Mouse (Mus musculus) left cerebral cortex, postnatal 14 days (tissue): ENCODE data around the gene Cubn. TPM values are rescaled to one million over a fixed set of nuclear protein-coding genes. Genes with fewer than 3 reads are reported as not detected.

Source experiments
- DNase-seq, 2 experiments: peaks; one replicate each; pipeline ENCODE4 v3.0.0; 2021 to 2022; ENCODE audit warnings: low spot score in 2 of 2, mixed read lengths in 1 of 2
- intact Hi-C: fragments of 180-260 bp; cut with DNase I; formaldehyde crosslinking; loops from one replicate; pipeline ENCODE4 v1.15.1; 2025
- long read RNA-seq, 2 experiments: library from polyadenylated mRNA; stranded (forward); transcript quantifications; one replicate each; pipeline ENCODE4 v2.0.0; 2021
- total RNA-seq, 2 experiments: library from RNA; stranded (reverse); gene quantifications; 2 replicates each; pipeline ENCODE4 v1.2.3; 2021

The Cubn gene
- total RNA-seq: under 1 TPM; 0.36 to 0.48 TPM
- long read RNA-seq, experiment 1: 0 reads
- long read RNA-seq, experiment 2: 0 reads

DNA sequence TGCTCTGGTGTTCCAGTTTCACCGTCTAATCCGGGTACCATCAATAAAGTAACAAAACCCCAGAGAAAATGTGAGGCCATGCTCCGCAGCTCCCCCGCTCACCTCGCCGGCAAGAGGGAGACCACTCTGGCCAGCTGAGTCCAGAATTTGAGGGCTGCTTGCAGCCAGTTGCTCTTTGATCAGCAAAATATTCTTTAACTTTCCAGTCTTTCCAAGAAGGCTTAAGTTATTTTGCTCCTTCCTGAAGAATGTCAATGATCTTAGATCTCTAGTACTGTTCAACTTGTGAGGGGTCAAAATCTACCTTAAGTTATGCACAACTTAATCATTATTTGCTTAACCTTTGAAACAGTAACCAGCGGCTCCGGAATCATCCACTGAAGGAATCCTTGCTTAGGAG lies at the start of gene Cubn:
Gene Cubn, minus strand, starts transcription at position 80 of the 400 bp plus-strand sequence.
- intact Hi-C loops: no loop called here
- no peak for DNase-seq

DNA sequence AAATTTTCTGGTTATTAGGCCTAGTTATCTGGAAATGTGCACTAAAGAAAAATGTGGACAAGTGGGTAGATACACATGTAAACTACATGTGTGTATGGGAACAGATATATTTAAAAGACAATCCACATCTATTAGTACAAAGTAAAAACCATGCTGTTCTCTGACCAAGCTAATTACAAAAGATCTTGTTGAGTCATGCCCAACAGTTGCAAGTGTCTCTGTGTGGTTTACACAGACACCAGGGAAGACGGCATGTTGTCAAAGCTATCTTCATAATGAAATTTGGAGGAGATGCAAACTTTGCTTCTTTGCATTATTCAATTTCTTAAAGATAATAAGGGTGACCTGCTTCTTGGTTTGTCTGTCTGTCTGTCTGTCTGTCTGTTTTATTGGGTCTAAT lies 48.2 kb upstream of the Cubn start:
- intact Hi-C loops: loop anchor here (5.0 kb wide), 1 partner anchor 37 kb away; no protein-coding TSS in a partner anchor
- no peak for DNase-seq

- intact Hi-C loops: no loop called here
- DNase-seq: no peak
Measured at GRCm38 (mm10) chr2:13538704-13539377, 47.2 kb upstream of the Cubn start.

- intact Hi-C loops: no loop called here
- no peak for DNase-seq
Measured at GRCm38 (mm10) chr2:13538258-13538657, 46.6 kb upstream of the Cubn start.

DNA sequence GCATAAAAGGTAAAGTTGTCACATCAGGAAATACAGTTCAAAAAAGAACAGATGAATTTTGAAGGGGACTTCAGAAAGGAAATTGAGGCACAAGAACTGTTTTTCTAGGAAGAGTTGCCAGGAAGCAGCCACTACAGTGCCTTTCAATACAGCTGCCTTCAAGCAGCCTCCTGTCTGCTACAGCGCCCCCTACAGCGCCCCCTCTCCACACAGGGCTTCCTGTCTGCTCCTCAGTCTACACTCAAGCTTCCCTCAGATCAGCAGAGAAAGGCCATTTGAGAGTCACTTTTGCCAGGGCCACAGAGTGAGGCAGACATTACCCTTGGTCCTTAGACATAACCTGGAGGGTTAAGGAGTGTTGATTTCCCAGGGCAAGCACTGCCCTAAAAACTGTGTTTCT lies 46.1 kb upstream of the Cubn start:
- no peak for DNase-seq
- intact Hi-C loops: no loop called here

- intact Hi-C loops: no loop called here
- DNase-seq: no peak
Measured at GRCm38 (mm10) chr2:13536747-13537146, 45.1 kb upstream of the Cubn start.

DNA sequence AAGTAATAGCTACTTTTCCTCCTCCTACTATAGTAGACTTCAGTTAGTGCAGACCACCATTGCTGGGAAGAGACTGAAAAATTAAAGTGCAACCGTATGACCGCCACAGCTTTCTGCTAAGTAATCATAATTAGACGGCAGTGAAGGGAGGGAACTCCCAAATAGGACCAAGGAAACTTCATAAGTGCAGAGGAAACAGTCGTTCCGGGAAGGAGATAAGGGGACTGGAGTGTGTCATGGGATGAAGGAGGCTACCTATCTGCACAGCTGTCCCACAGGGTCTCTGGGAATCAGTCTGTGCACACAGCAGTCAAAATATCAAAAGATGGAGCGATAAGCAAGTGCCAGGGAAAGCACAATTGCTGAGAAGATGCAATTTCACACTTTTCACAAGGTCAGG lies 39.0 kb upstream of the Cubn start:
- DNase-seq: no peak
- intact Hi-C loops: no loop called here

GRCm38 (mm10) chr2:13529253-13529933 lies 37.8 kb upstream of the Cubn start:
- no peak for DNase-seq
- intact Hi-C loops: no loop called here

- no peak for DNase-seq
- intact Hi-C loops: no loop called here
Measured at GRCm38 (mm10) chr2:13527531-13527930, 35.9 kb upstream of the Cubn start.

DNA sequence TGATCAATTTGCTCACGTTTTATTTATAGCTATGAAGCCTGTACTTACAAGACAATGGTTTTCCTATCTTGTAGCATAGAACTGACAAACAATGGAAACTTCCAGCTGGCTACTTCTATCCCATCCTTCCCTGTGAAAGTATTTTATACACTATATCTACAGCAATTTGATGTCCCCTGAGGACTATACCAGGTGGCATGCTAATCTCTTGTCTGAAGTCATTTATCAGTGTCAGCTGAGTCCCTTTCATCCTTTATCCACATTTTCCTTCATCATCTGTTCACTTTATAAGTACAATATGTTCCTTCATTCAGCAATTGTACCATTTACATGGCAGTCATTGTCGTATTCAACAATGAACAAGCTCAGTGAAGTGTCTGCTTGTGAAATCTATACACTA lies 35.5 kb upstream of the Cubn start:
- DNase-seq: no peak
- intact Hi-C loops: no loop called here

GRCm38 (mm10) chr2:13526205-13526604 lies 34.6 kb upstream of the Cubn start:
- intact Hi-C loops: no loop called here
- no peak for DNase-seq

DNA sequence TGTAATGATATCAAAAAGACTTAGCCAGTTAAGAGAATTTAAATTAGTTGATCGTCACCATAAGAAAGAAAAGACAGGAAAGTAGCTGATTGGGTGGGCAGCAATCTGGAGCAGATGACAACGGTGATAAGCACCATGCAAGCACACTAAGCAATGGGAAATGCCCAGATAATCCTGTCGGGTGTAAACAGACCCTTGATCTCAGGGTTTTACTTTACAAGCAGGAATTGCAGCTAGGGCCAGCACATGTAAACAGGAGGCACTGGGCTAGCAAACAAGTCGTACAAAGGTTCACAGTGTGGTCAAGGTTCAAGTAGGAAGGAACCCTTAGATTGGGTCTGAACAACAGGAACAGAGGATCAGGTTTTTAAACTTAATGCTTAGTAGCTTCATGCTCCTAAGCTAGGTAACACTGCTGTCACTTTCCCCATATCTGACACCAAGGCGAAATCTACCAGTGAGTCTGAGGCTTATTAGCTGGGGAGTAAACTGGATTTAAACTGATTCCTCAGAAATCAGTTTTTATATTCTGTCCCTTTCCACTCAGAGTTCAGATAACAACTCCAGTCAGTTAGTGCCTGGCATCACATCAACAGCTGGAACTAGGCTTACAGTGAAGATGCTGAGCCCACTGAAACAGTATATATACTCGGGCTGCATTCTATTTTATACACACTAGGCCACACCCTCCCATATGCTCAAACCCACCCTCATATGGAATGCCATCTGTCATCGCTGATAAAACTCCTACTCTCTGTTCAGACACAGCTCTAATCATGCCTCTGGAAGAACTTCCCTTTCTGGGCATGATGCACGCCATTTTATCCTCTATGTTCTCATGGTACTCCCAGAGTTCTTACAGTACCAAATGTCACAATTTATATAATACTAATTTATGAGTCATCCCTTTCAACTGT lies 32.2 kb upstream of the Cubn start:
- intact Hi-C loops: no loop called here
- DNase-seq: peak; percentile 38 to 71

- intact Hi-C loops: no loop called here
- DNase-seq: no peak
Measured at GRCm38 (mm10) chr2:13522106-13522505, 30.5 kb upstream of the Cubn start.

DNA sequence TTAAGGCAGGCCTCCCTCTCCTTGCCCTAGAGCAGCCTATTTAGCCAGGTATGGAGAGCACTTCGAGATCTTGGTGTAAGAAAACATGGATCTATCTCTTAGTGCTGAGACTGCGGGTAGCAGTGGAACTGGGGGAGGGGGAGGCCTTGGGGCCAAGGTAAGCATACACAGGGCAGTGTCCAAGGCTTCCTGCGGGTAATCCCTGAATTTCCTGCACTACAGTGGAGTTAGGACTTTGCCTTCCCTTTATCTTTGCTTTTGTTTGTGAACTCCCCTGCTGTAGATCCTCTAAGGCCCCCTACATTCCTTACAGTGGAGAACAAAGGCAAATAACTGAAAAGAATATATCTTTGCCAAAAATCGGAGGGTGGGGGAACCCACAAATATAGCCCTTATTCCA lies 23.3 kb upstream of the Cubn start:
- intact Hi-C loops: no loop called here
- no peak for DNase-seq

GRCm38 (mm10) chr2:13502717-13503116 lies 11.1 kb upstream of the Cubn start:
- no peak for DNase-seq
- intact Hi-C loops: no loop called here

DNA sequence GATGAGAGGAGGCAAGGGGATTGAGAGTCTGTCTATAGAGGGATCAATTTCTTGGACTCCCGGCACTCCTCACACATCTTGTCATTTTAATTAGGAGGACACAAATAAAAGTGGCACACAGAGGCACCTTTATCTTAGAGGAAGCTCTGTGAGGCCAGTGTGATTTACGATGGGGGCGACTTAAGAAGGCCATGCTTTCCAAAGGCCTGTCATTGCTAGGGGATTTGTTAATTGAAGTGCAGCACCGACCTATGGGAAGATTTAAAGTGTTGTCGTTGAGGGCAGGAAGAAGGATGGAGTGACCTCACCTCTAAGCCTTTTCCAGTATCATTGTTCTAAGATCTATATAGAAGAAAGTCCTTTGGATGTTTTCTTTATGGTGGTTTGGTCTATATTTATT lies 9.9 kb upstream of the Cubn start:
- intact Hi-C loops: no loop called here

GRCm38 (mm10) chr2:13500298-13500999 lies 8.8 kb upstream of the Cubn start:
- intact Hi-C loops: no loop called here
- DNase-seq: peak in 1 of 2 experiments; percentile 41

More for the DNA sequence above, 9.9 kb upstream of the Cubn start:
- no peak for DNase-seq

- intact Hi-C loops: no loop called here
- no peak for DNase-seq
Measured at GRCm38 (mm10) chr2:13499196-13499595, 7.6 kb upstream of the Cubn start.

DNA sequence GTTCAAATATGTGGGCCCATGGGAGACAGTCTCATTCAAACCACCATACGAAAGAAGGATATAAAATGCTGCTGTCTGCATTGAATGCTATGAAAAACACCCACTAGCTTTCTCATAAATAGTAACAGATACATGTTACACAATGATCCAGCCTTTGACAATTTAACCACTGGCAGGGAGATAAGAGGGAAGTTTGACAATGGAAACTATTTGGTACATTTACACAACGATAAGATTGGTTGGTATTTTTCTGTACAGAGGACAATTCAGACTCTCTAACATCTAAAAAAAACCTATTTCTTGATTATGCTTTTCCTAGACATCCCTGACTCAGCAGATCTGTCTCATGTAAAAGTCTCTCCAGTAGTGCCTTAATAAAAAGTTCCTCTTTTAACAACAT lies 4.5 kb upstream of the Cubn start:
- DNase-seq: no peak
- intact Hi-C loops: no loop called here

- DNase-seq: no peak
- intact Hi-C loops: no loop called here
Measured at GRCm38 (mm10) chr2:13492927-13493326, 1.3 kb upstream of the Cubn start.
